Mouse (Mus musculus) heart, postnatal 25 days (tissue): ENCODE results near the gene Arl4c. TPM values are rescaled to one million over a fixed set of nuclear protein-coding genes. Genes with fewer than 3 reads are reported as not detected.
A peak's percentile ranks its signal among the peaks of the same experiment; 100 is the strongest.
"Not testable (repeated sequence)": the region's sequence is repeated elsewhere in the genome, so short reads cannot be mapped to it uniquely, and the experiment has no call there.

Source experiments
- DNase-seq: peaks from one replicate; pipeline ENCODE4 v3.0.0; 2022; ENCODE audit warnings: low spot score
- intact Hi-C: fragments of 180-260 bp; cut with DNase I; formaldehyde crosslinking; loops from one replicate; pipeline ENCODE4 v1.15.1; 2025
- total RNA-seq, 2 experiments: library from RNA; stranded (reverse); gene quantifications; 2 replicates each; pipeline ENCODE4 v1.2.3; 2021

Gene Arl4c
- total RNA-seq, 2 experiments from 2014 or later: 6.4 to 6.9 TPM

DNA sequence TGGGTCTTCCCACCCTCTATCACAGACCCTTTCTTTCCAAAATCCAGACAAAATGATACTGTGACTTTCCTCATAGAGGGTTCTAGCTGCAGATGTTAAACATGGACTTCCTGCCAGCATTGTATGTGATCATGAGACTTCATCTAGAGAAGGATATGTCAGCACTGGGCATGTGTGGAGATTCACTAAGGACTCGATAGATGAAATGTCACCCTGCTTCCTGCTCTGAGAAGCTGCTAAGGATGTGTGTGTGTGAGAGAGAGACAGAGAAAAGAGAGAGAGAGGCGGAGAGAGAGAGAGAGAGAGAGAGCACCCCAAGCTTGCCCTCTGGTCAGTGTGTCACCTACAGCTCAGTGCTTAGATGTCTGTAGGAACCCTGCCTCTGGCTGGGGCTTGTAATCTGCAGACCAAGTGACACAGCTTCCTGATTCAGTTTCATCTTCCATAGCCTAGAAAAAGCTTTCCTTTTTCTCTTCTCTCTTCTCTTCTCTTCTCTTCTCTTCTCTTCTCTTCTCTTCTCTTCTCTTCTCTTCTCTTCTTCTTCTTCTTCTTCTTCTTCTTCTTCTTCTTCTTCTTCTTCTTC, 65.4 kb downstream of the Arl4c start:
- intact Hi-C loops, DNase-seq: not testable (repeated sequence)

DNA sequence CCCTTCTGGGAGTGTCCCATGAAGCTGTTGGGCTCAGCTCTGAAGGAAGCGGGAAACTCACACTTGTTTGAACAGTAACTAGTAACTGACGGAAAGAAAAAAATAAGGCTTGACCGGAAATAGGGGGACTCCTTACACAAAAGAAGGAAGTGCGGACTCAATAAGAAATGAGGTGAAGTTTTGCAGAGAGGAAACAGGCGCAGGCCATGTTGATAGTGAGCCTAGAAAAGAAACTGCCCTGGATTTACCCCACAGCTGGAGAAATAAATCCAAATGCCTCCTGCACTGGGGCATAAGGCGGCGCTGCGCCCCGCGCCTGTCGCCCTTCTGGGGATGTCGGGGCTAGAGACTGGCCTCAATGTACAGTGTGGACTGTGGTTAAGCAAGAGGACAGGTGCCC, 66.4 kb downstream of the Arl4c start:
- no peak for DNase-seq
- intact Hi-C loops: no loop called here

- no peak for DNase-seq
- intact Hi-C loops: no loop called here
These were observed 69.2 kb downstream of the Arl4c start for GRCm38 (mm10) chr1:88632851-88633250.

GRCm38 (mm10) chr1:88629966-88630488, 72.0 kb downstream of the Arl4c start:
- no peak for DNase-seq
- intact Hi-C loops: loop anchor here (2.0 kb wide), 1 partner anchor 71 kb away; no protein-coding TSS in a partner anchor

GRCm38 (mm10) chr1:88625190-88625589, 76.8 kb downstream of the Arl4c start:
- intact Hi-C loops: no loop called here
- DNase-seq: peak; percentile 16

- no peak for DNase-seq
- intact Hi-C loops: no loop called here
These were observed 77.6 kb downstream of the Arl4c start for GRCm38 (mm10) chr1:88624376-88624775.

DNA sequence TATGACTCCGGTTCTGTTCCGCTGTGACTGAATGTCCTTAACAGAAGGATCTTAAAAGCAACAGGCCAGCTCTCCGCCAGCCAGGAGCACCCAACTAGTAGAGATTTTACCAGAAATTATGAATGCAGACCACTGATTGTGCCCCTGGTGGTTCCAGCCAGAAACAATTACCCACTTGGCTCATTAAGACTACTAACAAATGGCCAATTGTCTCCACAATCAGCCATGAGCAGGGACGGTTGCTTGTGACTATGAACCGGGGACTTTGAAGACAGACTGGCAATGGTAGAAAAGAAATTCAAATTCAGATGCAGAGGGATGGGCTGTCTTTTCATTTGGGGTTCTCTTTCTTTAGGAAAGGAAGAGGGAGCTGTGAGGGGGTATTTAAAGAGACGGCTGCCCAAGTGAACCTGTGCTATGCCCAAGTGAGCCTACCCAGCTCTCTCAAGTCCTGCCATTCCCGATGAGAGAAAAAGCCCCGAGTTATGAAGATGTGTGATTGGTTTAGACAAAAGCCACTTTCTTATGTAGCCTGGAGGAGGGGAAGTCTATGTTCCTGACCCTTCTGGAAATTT, 78.4 kb downstream of the Arl4c start:
- DNase-seq: no peak
- intact Hi-C loops: no loop called here

Other genes starting within 250 kb of the Arl4c start
- not detected for gene Glrp1, start 192.2 kb downstream of the Arl4c start, total RNA-seq